Mouse (Mus musculus): ENCODE measurements around the gene Ccdc158.

Ccdc158 gene

GRCm38 (mm10) chr5:92596865-92597264 lies 78.2 kb downstream of the Ccdc158 start:
- no peak for DNase-seq

GRCm38 (mm10) chr5:92595026-92595425 lies 80.0 kb downstream of the Ccdc158 start:
- DNase-seq, result no peak

GRCm38 (mm10) chr5:92585932-92586331 lies 89.1 kb downstream of the Ccdc158 start:
- DNase-seq, result no peak

- no peak for DNase-seq
These were observed 95.5 kb downstream of the Ccdc158 start for GRCm38 (mm10) chr5:92579559-92579958.

GRCm38 (mm10) chr5:92571232-92571631 lies 103.8 kb downstream of the Ccdc158 start:
- DNase-seq, result no peak

- no peak for DNase-seq
These were observed 113.1 kb downstream of the Ccdc158 start for GRCm38 (mm10) chr5:92562002-92562401.

GRCm38 (mm10) chr5:92560201-92560600 lies 114.9 kb downstream of the Ccdc158 start:
- no peak for DNase-seq

Data from layer of hippocampus, adult 9-11 months (tissue).